In genomic region chr5:137629306-137629721, GRCm38 (mm10) we compare ENCODE assay signal across 8 mouse cellular contexts. TPM values are rescaled to one million over a fixed set of nuclear protein-coding genes. Genes with fewer than 3 reads are reported as not detected.
DNase-seq lines count a peak whose midpoint lies in the region; ATAC-seq and TF ChIP-seq lines count a peak whose summit lies in the region.

No protein-coding gene starts in this region.

- no peak for DNase-seq in heart, postnatal 14 days
- peak; percentile 74 for DNase-seq in ZHBTc4 (ENCODE audit: low read depth, low spot score)
- peak; percentile 76 for DNase-seq in hindbrain, embryonic 11.5 days (ENCODE audit: low spot score)
- DNase-seq in limb, embryonic 14.5 days (ENCODE audit: low spot score) = peak; percentile 23
- no peak for DNase-seq in adrenal gland, postnatal 10 days

- intact Hi-C loops in heart, postnatal 14 days (cut with DNase I) = loop anchor here (2.0 kb wide), 1 partner anchor 27 kb away; no protein-coding TSS in a partner anchor

- peak overlapping the region; percentile 96 for H3K4me3 ChIP-seq in heart, embryonic 13.5 days
- H3K4me3 ChIP-seq in hindbrain, embryonic 11.5 days (ENCODE audit: low read depth, low read length) = peak overlapping the region; percentile 85
- H3K4me3 ChIP-seq in limb, embryonic 14.5 days (replicated peaks; ENCODE audit: low read length) = peak overlapping the region; percentile 98
- peak overlapping the region; percentile 90 for H3K4me3 ChIP-seq in midbrain, embryonic 13.5 days (replicated peaks)

- H3K27me3 ChIP-seq in heart, embryonic 13.5 days (replicated peaks) = no peaks in the 10 kb centered on the region
- H3K27me3 ChIP-seq in hindbrain, embryonic 11.5 days (ENCODE audit: control insufficient read depth, insufficient read depth, low read length) = no peaks in the 10 kb centered on the region
- no peaks in the 10 kb centered on the region for H3K27me3 ChIP-seq in limb, embryonic 14.5 days (ENCODE audit: control insufficient read depth, insufficient read depth, low read length)
- no peaks in the 10 kb centered on the region for H3K27me3 ChIP-seq in midbrain, embryonic 13.5 days

- peaks cover 22% of the 10 kb centered on the region for H3K36me3 ChIP-seq in heart, embryonic 13.5 days
- no peaks in the 10 kb centered on the region for H3K36me3 ChIP-seq in hindbrain, embryonic 11.5 days (ENCODE audit: control insufficient read depth, insufficient read depth, low read length)
- peaks cover 21% of the 10 kb centered on the region for H3K36me3 ChIP-seq in limb, embryonic 14.5 days (ENCODE audit: control insufficient read depth, insufficient read depth, low read length)
- H3K36me3 ChIP-seq in midbrain, embryonic 13.5 days = peaks cover 14% of the 10 kb centered on the region

- H3K9ac ChIP-seq in heart, embryonic 13.5 days = peak overlapping the region; percentile 94
- H3K9ac ChIP-seq in hindbrain, embryonic 11.5 days (ENCODE audit: low read depth, low read length) = peak overlapping the region; percentile 80
- peak overlapping the region; percentile 73 for H3K9ac ChIP-seq in limb, embryonic 14.5 days (ENCODE audit: low read depth, low read length, severe bottlenecking)
- peak overlapping the region; percentile 89 for H3K9ac ChIP-seq in midbrain, embryonic 13.5 days (replicated peaks)

- H3K9me3 ChIP-seq in heart, embryonic 13.5 days = no peaks in the 10 kb centered on the region
- no peaks in the 10 kb centered on the region for H3K9me3 ChIP-seq in hindbrain, embryonic 11.5 days (ENCODE audit: control insufficient read depth, low read length)
- H3K9me3 ChIP-seq in limb, embryonic 14.5 days (ENCODE audit: control insufficient read depth, low read length) = no peaks in the 10 kb centered on the region
- no peaks in the 10 kb centered on the region for H3K9me3 ChIP-seq in midbrain, embryonic 13.5 days

- H3K27ac ChIP-seq in heart, embryonic 13.5 days (replicated peaks) = peak overlapping the region; percentile 94
- peak overlapping the region; percentile 93 for H3K27ac ChIP-seq in hindbrain, embryonic 11.5 days (ENCODE audit: low read depth, low read length)
- peak overlapping the region; percentile 81 for H3K27ac ChIP-seq in limb, embryonic 14.5 days (replicated peaks; ENCODE audit: low read depth, low read length)
- peak overlapping the region; percentile 94 for H3K27ac ChIP-seq in midbrain, embryonic 13.5 days

- TF ChIP-seq POLR2A in limb, embryonic 14.5 days (IDR thresholded peaks at IDR 0.05; ENCODE audit: borderline replicate concordance, extremely low read depth, insufficient read depth, insufficient read length) = no peak

- peak; percentile 38 for ATAC-seq in heart, embryonic 13.5 days (ENCODE audit: extremely low read depth, insufficient number of reproducible peaks, low FRiP score, low TSS enrichment)
- peak; percentile 61 for ATAC-seq in hindbrain, embryonic 11.5 days (ENCODE audit: low FRiP score)
- 0 out of 2 replicates have a peak, but pooled peaks have one; percentile 3 for ATAC-seq in limb, embryonic 14.5 days (ENCODE audit: low FRiP score, low read depth)
- peak; percentile 24 for ATAC-seq in midbrain, embryonic 13.5 days
- ATAC-seq in frontal cortex, adult (ENCODE audit: low TSS enrichment) = no peak

- H3K4me1 ChIP-seq in heart, embryonic 13.5 days = peaks cover 41% of the 10 kb centered on the region
- H3K4me1 ChIP-seq in hindbrain, embryonic 11.5 days (replicated peaks; ENCODE audit: control insufficient read depth, insufficient read depth, low read length) = peaks cover 16% of the 10 kb centered on the region
- peaks cover 16% of the 10 kb centered on the region for H3K4me1 ChIP-seq in limb, embryonic 14.5 days (ENCODE audit: control insufficient read depth, insufficient read depth, low read length)
- H3K4me1 ChIP-seq in midbrain, embryonic 13.5 days (replicated peaks) = peaks cover 55% of the 10 kb centered on the region

- WGBS in heart, embryonic 13.5 days = under 1% methylated on average over 23 of the region's 23 CpGs
- WGBS in hindbrain, embryonic 11.5 days = 0% methylated on average over 22 of the region's 23 CpGs
- 1% methylated on average over 23 of the region's 23 CpGs for WGBS in limb, embryonic 14.5 days
- under 1% methylated on average over 23 of the region's 23 CpGs for WGBS in midbrain, embryonic 13.5 days

- peak overlapping the region; percentile 96 for H3K4me2 ChIP-seq in heart, embryonic 13.5 days
- peak overlapping the region; percentile 80 for H3K4me2 ChIP-seq in hindbrain, embryonic 11.5 days (replicated peaks; ENCODE audit: low read depth, low read length)
- H3K4me2 ChIP-seq in limb, embryonic 14.5 days (replicated peaks; ENCODE audit: low read depth, low read length, severe bottlenecking) = peak overlapping the region; percentile 77
- H3K4me2 ChIP-seq in midbrain, embryonic 13.5 days (replicated peaks) = peak overlapping the region; percentile 91

RNA-seq across cellular contexts. Expression of gene Gm20605, which starts 0.3 kb away (rescaled TPM):
- polyA plus RNA-seq in heart, embryonic 13.5 days (2015; fragmentation: Nextera tagmentation; extraction: Ambion mirVana) = 5.5 TPM in 2 replicates
- total RNA-seq in heart, postnatal 14 days (2021) = 1 to 10 TPM; 6.6 to 8.5 TPM
- polyA plus RNA-seq in hindbrain, embryonic 11.5 days (2014; fragmentation: Nextera tagmentation; extraction: Ambion mirVana) = 5.0 and 6.3 TPM in 2 replicates
- polyA plus RNA-seq in limb, embryonic 14.5 days (2012; rRNA removed) = 16.7 and 16.8 TPM in 2 replicates
- 7.4 and 10.4 TPM in 2 replicates for polyA plus RNA-seq in limb, embryonic 14.5 days (2014; fragmentation: Nextera tagmentation; extraction: Ambion mirVana)
- polyA plus RNA-seq in midbrain, embryonic 13.5 days (2015; fragmentation: Nextera tagmentation; extraction: Ambion mirVana) = 9.2 and 9.9 TPM in 2 replicates
- 10 to 100 TPM in 1 of 2 experiments, 1 to 10 TPM in 1; 5.7 to 10.6 TPM for total RNA-seq in adrenal gland, postnatal 10 days (2021)

RNA-seq across cellular contexts. Expression of gene Lrch4, which starts 0.4 kb away (rescaled TPM):
- polyA plus RNA-seq in heart, embryonic 13.5 days (2015; fragmentation: Nextera tagmentation; extraction: Ambion mirVana) = 21.8 and 24.2 TPM in 2 replicates
- total RNA-seq in heart, postnatal 14 days (2021) = 10 to 100 TPM; 22.6 to 23.0 TPM
- 25.9 and 28.5 TPM in 2 replicates for polyA plus RNA-seq in hindbrain, embryonic 11.5 days (2014; fragmentation: Nextera tagmentation; extraction: Ambion mirVana)
- polyA plus RNA-seq in limb, embryonic 14.5 days (2012; rRNA removed) = 25.0 and 33.5 TPM in 2 replicates
- 36.7 and 37.1 TPM in 2 replicates for polyA plus RNA-seq in limb, embryonic 14.5 days (2014; fragmentation: Nextera tagmentation; extraction: Ambion mirVana)
- polyA plus RNA-seq in midbrain, embryonic 13.5 days (2015; fragmentation: Nextera tagmentation; extraction: Ambion mirVana) = 18.7 and 21.4 TPM in 2 replicates
- total RNA-seq in adrenal gland, postnatal 10 days (2021) = 10 to 100 TPM; 25.0 to 29.9 TPM

RNA-seq across cellular contexts. Expression of gene Fbxo24, which starts 0.5 kb away (rescaled TPM):
- 0.12 and 0.23 TPM in 2 replicates for polyA plus RNA-seq in heart, embryonic 13.5 days (2015; fragmentation: Nextera tagmentation; extraction: Ambion mirVana)
- total RNA-seq in heart, postnatal 14 days (2021) = under 1 TPM; 0.27 to 0.43 TPM
- 0.15 and 0.27 TPM in 2 replicates for polyA plus RNA-seq in hindbrain, embryonic 11.5 days (2014; fragmentation: Nextera tagmentation; extraction: Ambion mirVana)
- 0.24 and 0.28 TPM in 2 replicates for polyA plus RNA-seq in limb, embryonic 14.5 days (2012; rRNA removed)
- polyA plus RNA-seq in limb, embryonic 14.5 days (2014; fragmentation: Nextera tagmentation; extraction: Ambion mirVana) = 0.12 and 0.15 TPM in 2 replicates
- polyA plus RNA-seq in midbrain, embryonic 13.5 days (2015; fragmentation: Nextera tagmentation; extraction: Ambion mirVana) = 0.23 and 0.32 TPM in 2 replicates
- total RNA-seq in adrenal gland, postnatal 10 days (2021) = 1 to 10 TPM in 1 of 2 experiments, under 1 TPM in 1; 0.51 to 1.2 TPM

RNA-seq across cellular contexts. Expression of gene Sap25, which starts 11.8 kb away (rescaled TPM):
- 3.9 and 4.1 TPM in 2 replicates for polyA plus RNA-seq in heart, embryonic 13.5 days (2015; fragmentation: Nextera tagmentation; extraction: Ambion mirVana)
- 1 to 10 TPM; 4.2 to 4.4 TPM for total RNA-seq in heart, postnatal 14 days (2021)
- polyA plus RNA-seq in hindbrain, embryonic 11.5 days (2014; fragmentation: Nextera tagmentation; extraction: Ambion mirVana) = 7.1 TPM in 2 replicates
- polyA plus RNA-seq in limb, embryonic 14.5 days (2012; rRNA removed) = 37.1 and 41.7 TPM in 2 replicates
- 5.2 and 6.7 TPM in 2 replicates for polyA plus RNA-seq in limb, embryonic 14.5 days (2014; fragmentation: Nextera tagmentation; extraction: Ambion mirVana)
- 2.7 and 10.9 TPM in 2 replicates for polyA plus RNA-seq in midbrain, embryonic 13.5 days (2015; fragmentation: Nextera tagmentation; extraction: Ambion mirVana)
- total RNA-seq in adrenal gland, postnatal 10 days (2021) = 1 to 10 TPM; 4.2 to 9.7 TPM

RNA-seq across cellular contexts. Expression of gene Pcolce, which starts 15.7 kb away (rescaled TPM):
- polyA plus RNA-seq in heart, embryonic 13.5 days (2015; fragmentation: Nextera tagmentation; extraction: Ambion mirVana) = 113 and 114 TPM in 2 replicates
- total RNA-seq in heart, postnatal 14 days (2021) = 100 to 1,000 TPM; 101 to 107 TPM
- 67.0 and 87.3 TPM in 2 replicates for polyA plus RNA-seq in hindbrain, embryonic 11.5 days (2014; fragmentation: Nextera tagmentation; extraction: Ambion mirVana)
- polyA plus RNA-seq in limb, embryonic 14.5 days (2012; rRNA removed) = 267 and 329 TPM in 2 replicates
- polyA plus RNA-seq in limb, embryonic 14.5 days (2014; fragmentation: Nextera tagmentation; extraction: Ambion mirVana) = 223 and 227 TPM in 2 replicates
- polyA plus RNA-seq in midbrain, embryonic 13.5 days (2015; fragmentation: Nextera tagmentation; extraction: Ambion mirVana) = 9.0 and 10.5 TPM in 2 replicates
- total RNA-seq in adrenal gland, postnatal 10 days (2021) = 100 to 1,000 TPM; 347 to 368 TPM

Comparison
In these comparisons a context has a peak if more than half of its experiments do, and no peak if none do; other contexts are left out.
1. DNase-seq: peak in ZHBTc4 (single experiment), hindbrain, embryonic 11.5 days (single experiment) and limb, embryonic 14.5 days (single experiment); none in heart, postnatal 14 days (0 of 2) and adrenal gland, postnatal 10 days (single experiment).
2. Peak in every context shown above with its lines, with median percentiles within 50 percentile points of each other: H3K27ac ChIP-seq, H3K4me2 ChIP-seq, H3K4me3 ChIP-seq and H3K9ac ChIP-seq.